Mouse (Mus musculus) cerebellum, adult 11 months (tissue): ENCODE data around the gene Mre11a.

Experiments used
- DNase-seq: peaks from one replicate; pipeline ENCODE4 v3.0.0; 2022

The Mre11a gene

GRCm38 (mm10) chr9:14827875-14828274 lies 43.4 kb downstream of the Mre11a start:
- no peak for DNase-seq

- DNase-seq, result no peak
These were observed 47.6 kb downstream of the Mre11a start for GRCm38 (mm10) chr9:14832046-14832445.

GRCm38 (mm10) chr9:14835335-14836075 lies 51.1 kb downstream of the Mre11a start:
- no peak for DNase-seq

- no peak for DNase-seq
These were observed 55.1 kb downstream of the Mre11a start for GRCm38 (mm10) chr9:14839527-14839926.

- no peak for DNase-seq
These were observed 55.5 kb downstream of the Mre11a start for GRCm38 (mm10) chr9:14839970-14840369.

GRCm38 (mm10) chr9:14841878-14842761 lies 57.7 kb downstream of the Mre11a start:
- DNase-seq, result no peak

GRCm38 (mm10) chr9:14843311-14843857 lies 58.9 kb downstream of the Mre11a start:
- no peak for DNase-seq

- DNase-seq, result no peak
These were observed 59.4 kb downstream of the Mre11a start for GRCm38 (mm10) chr9:14843901-14844300.

GRCm38 (mm10) chr9:14846428-14846827 lies 62.0 kb downstream of the Mre11a start:
- DNase-seq, result no peak

- no peak for DNase-seq
These were observed 63.9 kb downstream of the Mre11a start for GRCm38 (mm10) chr9:14848267-14848935.

GRCm38 (mm10) chr9:14854585-14854984 lies 70.1 kb downstream of the Mre11a start:
- no peak for DNase-seq

GRCm38 (mm10) chr9:14856922-14857654 lies 72.6 kb downstream of the Mre11a start:
- DNase-seq, result no peak

- DNase-seq, result no peak
These were observed 73.8 kb downstream of the Mre11a start for GRCm38 (mm10) chr9:14858170-14858706.

- no peak for DNase-seq
These were observed 74.3 kb downstream of the Mre11a start for GRCm38 (mm10) chr9:14858782-14859181.

- no peak for DNase-seq
These were observed 75.6 kb downstream of the Mre11a start, which contains the start of gene Gpr83 for GRCm38 (mm10) chr9:14859868-14860639. Gene Gpr83, plus strand, starts transcription at chr9:14860210.

GRCm38 (mm10) chr9:14863126-14863525 lies 78.7 kb downstream of the Mre11a start:
- DNase-seq, result no peak

- DNase-seq, result no peak
These were observed 80.3 kb downstream of the Mre11a start for GRCm38 (mm10) chr9:14864726-14865125.

- no peak for DNase-seq
These were observed 82.5 kb downstream of the Mre11a start for GRCm38 (mm10) chr9:14866957-14867356.

- no peak for DNase-seq
These were observed 83.9 kb downstream of the Mre11a start for GRCm38 (mm10) chr9:14868326-14868725.

GRCm38 (mm10) chr9:14870377-14870776 lies 85.9 kb downstream of the Mre11a start:
- DNase-seq, result no peak

- no peak for DNase-seq
These were observed 86.3 kb downstream of the Mre11a start for GRCm38 (mm10) chr9:14870802-14871201.
